8 mouse cellular contexts compared by ENCODE assay signal in the genomic region with DNA sequence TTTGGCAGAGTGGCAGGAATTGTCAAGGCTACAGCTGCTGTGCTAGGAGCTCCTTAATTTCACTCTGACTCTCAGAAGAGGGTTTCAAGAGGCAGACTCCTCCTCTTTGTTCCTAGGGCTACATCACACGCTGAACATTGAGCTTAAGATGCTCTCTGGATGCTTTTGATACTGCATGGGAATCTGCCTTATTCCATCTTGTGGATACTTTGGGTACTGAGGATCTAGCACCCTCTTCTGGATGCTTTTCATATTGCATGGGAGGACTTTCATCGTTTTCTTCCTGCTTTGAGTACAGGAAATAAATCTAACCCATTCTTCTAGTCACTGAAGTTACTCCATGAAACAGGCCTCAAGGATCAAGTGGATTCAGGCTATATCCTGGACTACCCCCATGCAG.
DNase-seq lines count a peak whose midpoint lies in the region; ATAC-seq and TF ChIP-seq lines count a peak whose summit lies in the region.

No protein-coding gene starts in this region.

- no peak overlapping the region for H3K27ac ChIP-seq in lung, postnatal 0 days (ENCODE audit: low read length)

- H3K4me2 ChIP-seq in lung, postnatal 0 days (replicated peaks; ENCODE audit: low read depth, low read length): no peak overlapping the region

- no peaks in the 10 kb centered on the region for H3K27me3 ChIP-seq in lung, postnatal 0 days (replicated peaks; ENCODE audit: insufficient read depth, low read length)

- no peak overlapping the region for H3K4me3 ChIP-seq in lung, postnatal 0 days (ENCODE audit: low read depth, low read length)

- DNase-seq in lung, postnatal 0 days (ENCODE audit: low spot score): peak; percentile 5
- no peak for DNase-seq in lung, postnatal 4 days
- peak; percentile 3 for DNase-seq in cerebellum, adult 8-10 months
- DNase-seq in layer of hippocampus, postnatal 14 days (ENCODE audit: low spot score in 2 of 2): peak; percentile 24 to 54
- DNase-seq in retina, embryonic 14.5 days (ENCODE audit: low spot score): peak; percentile 85
- DNase-seq in natural killer cell, adult 2 months (ENCODE audit: low spot score in 2 of 2): no peak
- no peak for DNase-seq in heart, adult 11 months

- no peaks in the 10 kb centered on the region for H3K4me1 ChIP-seq in lung, postnatal 0 days (ENCODE audit: insufficient read depth, low read depth, low read length)

- H3K9ac ChIP-seq in lung, postnatal 0 days (replicated peaks; ENCODE audit: low read depth): no peak overlapping the region

- no peak for ATAC-seq in lung, postnatal 0 days
- peak; percentile 52 for ATAC-seq in granulocyte monocyte progenitor cell, adult 5-6 weeks (replicated peaks; ENCODE audit: poor library complexity, severe bottlenecking)

- TF ChIP-seq CTCF in lung, postnatal 0 days (IDR thresholded peaks at IDR 0.05): peak; percentile 71

- H3K36me3 ChIP-seq in lung, postnatal 0 days (ENCODE audit: insufficient read depth, low read length): no peaks in the 10 kb centered on the region

- H3K9me3 ChIP-seq in lung, postnatal 0 days (ENCODE audit: low read length): no peaks in the 10 kb centered on the region

- 11% methylated on average over 2 of the region's 2 CpGs for WGBS in lung, postnatal 0 days

- no peak for TF ChIP-seq EP300 in lung, postnatal 0 days (IDR thresholded peaks at IDR 0.05)

Comparison
In these comparisons a context has a peak if more than half of its experiments do, and no peak if none do; other contexts are left out.
1. DNase-seq: peak in lung, postnatal 0 days (single experiment), cerebellum, adult 8-10 months (single experiment), layer of hippocampus, postnatal 14 days (2 of 2) and retina, embryonic 14.5 days (single experiment); none in lung, postnatal 4 days (0 of 2), natural killer cell, adult 2 months (0 of 2) and heart, adult 11 months (single experiment).